Mouse (Mus musculus) heart, postnatal 0 days (tissue): ENCODE measurements at regions not wholly inside any gene's neighbourhood (a gene's known extent, or its start where the extent isn't known, plus 50 kb on each side); places are given as distances from the start of the nearest gene placed in this dataset.

Experiments
- CTCF ChIP-seq: IDR thresholded peaks from 2 replicates; pipeline ENCODE4 v1.5.1; 2016; ENCODE audit warnings: antibody characterized with exemption, control low read depth, low read depth
- EP300 ChIP-seq: IDR thresholded peaks from 2 replicates; pipeline ENCODE4 v1.6.1; 2016; ENCODE audit warnings: antibody characterized with exemption, low read depth

DNA sequence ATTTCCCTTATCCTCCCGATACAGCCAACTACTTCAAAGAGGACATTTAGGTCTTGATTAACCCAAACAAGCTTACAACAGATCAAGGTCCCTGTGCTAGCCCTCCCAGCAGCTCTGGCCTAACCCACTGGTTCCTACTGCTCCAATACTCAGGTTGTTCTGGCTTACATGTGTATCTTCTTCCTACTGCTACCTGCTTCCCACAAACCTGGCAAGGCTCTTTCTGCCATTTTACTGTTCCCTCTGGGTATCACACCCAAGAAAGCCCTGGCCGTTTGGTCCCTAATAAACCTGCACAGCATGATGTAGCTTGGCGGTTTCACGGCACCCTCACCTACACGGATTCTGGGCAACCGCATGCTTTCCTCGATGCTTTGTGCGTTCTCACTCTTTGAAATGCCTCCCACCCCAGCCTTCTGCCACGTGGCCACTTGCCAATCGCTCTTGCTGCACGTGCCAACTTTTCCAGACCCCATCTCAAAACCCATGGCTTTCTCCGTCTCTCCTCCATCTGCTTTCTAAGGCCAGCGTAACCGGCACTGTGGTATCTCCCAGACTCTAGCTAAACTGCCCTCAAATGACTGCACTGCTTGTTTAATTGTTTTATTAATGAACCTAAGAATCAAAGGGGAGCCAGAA is 758.4 kb upstream of the Map3k7 start:
- TF ChIP-seq CTCF (no peak), EP300 (no peak)
